11 mouse cellular contexts compared by ENCODE assay signal in genomic region chr6:124508292-124508691, GRCm38 (mm10). TPM values are rescaled to one million over a fixed set of nuclear protein-coding genes. Genes with fewer than 3 reads are reported as not detected.
A peak's percentile ranks its signal among the peaks of the same experiment; 100 is the strongest.
DNase-seq lines count a peak whose midpoint lies in the region; ATAC-seq lines count a peak whose summit lies in the region.
"Had no signal": no experiment of that assay in that cellular context is flagged by ENCODE, and none has a peak within 500 bp of the region (broad histone marks: within the 10 kb centered on the region; RNA-seq: fewer than 3 reads in every experiment).

No protein-coding gene starts in this region.

- intact Hi-C loops in left cerebral cortex, postnatal 14 days (cut with DNase I): no loop called here

- 0 out of 2 replicates have a peak, but pooled peaks have one; percentile 29 for ATAC-seq in megakaryocyte progenitor cell, adult 5-6 weeks (replicated peaks; ENCODE audit: poor library complexity)
- ATAC-seq: intestine, embryonic 16.5 days had no signal

- DNase-seq in left cerebral cortex, postnatal 14 days (ENCODE audit: low spot score in 2 of 2): peak; percentile 22 to 39
- DNase-seq in left cerebral cortex, adult 8-10 months (ENCODE audit: low spot score in 2 of 2): no peak
- DNase-seq in cerebellum, adult 11-12 months: peak; percentile 82
- DNase-seq in cerebellum, adult 9-11 months: peak; percentile 83
- DNase-seq in ovary, postnatal 10 days (ENCODE audit: low spot score): no peak
- DNase-seq in kidney, postnatal 25 days: no peak
- DNase-seq: adrenal gland, postnatal 25 days; gastrocnemius, postnatal 10 days; heart, postnatal 14 days had no signal

RNA-seq across cellular contexts. Expression of gene C1ra, which starts 3.9 kb away (rescaled TPM):
- total RNA-seq in left cerebral cortex, postnatal 14 days (2021): 1 to 10 TPM; 1.1 to 1.3 TPM
- 1 to 10 TPM; 1.7 to 2.2 (median 1.9) TPM for total RNA-seq in left cerebral cortex, adult 8-10 months (2022)
- total RNA-seq in megakaryocyte progenitor cell, adult 5-6 weeks (2015): 2.8 and 3.3 TPM in 2 replicates
- 3.5 and 4.0 TPM in 2 replicates for total RNA-seq in megakaryocyte progenitor cell, adult 5-6 weeks (2017)

RNA-seq across cellular contexts. Expression of gene C1rl, which starts 15.4 kb away (rescaled TPM):
- under 1 TPM; 0.18 to 0.59 TPM for total RNA-seq in left cerebral cortex, postnatal 14 days (2021)
- under 1 TPM; 0.19 to 0.49 (median 0.45) TPM for total RNA-seq in left cerebral cortex, adult 8-10 months (2022)
- total RNA-seq in megakaryocyte progenitor cell, adult 5-6 weeks (2015): 3.3 and 3.5 TPM in 2 replicates
- total RNA-seq in megakaryocyte progenitor cell, adult 5-6 weeks (2017): 5.6 and 6.8 TPM in 2 replicates

RNA-seq across cellular contexts. Expression of gene C1s1, which starts 33.9 kb away (rescaled TPM):
- total RNA-seq in left cerebral cortex, postnatal 14 days (2021): 1 to 10 TPM; 1.4 to 1.6 TPM
- 1 to 10 TPM in 3 of 4 experiments, under 1 TPM in 1; 0.93 to 3.0 (median 1.2) TPM for total RNA-seq in left cerebral cortex, adult 8-10 months (2022)
- not detected in 2 replicates for total RNA-seq in megakaryocyte progenitor cell, adult 5-6 weeks (2015)
- total RNA-seq in megakaryocyte progenitor cell, adult 5-6 weeks (2017): not detected in 2 replicates

RNA-seq across cellular contexts. Expression of gene Clstn3, which starts 43.7 kb away (rescaled TPM):
- total RNA-seq in left cerebral cortex, postnatal 14 days (2021): 100 to 1,000 TPM; 371 to 377 TPM
- 100 to 1,000 TPM; 331 to 359 (median 336) TPM for total RNA-seq in left cerebral cortex, adult 8-10 months (2022)
- 5.1 and 8.7 TPM in 2 replicates for total RNA-seq in megakaryocyte progenitor cell, adult 5-6 weeks (2015)
- 6.8 and 10.4 TPM in 2 replicates for total RNA-seq in megakaryocyte progenitor cell, adult 5-6 weeks (2017)

Comparison
In these comparisons a context has a peak if more than half of its experiments do, and no peak if none do; other contexts are left out.
1. DNase-seq: peak in left cerebral cortex, postnatal 14 days (2 of 2), cerebellum, adult 11-12 months (single experiment) and cerebellum, adult 9-11 months (single experiment); none in left cerebral cortex, adult 8-10 months (0 of 2), ovary, postnatal 10 days (single experiment) and kidney, postnatal 25 days (0 of 2).